Mouse (Mus musculus) myocyte (in vitro differentiated cells): Measurements from ENCODE around the gene Gtse1. TPM values are rescaled to one million over a fixed set of nuclear protein-coding genes. Genes with fewer than 3 reads are reported as not detected.

Experiments used
- H3K27me3 ChIP-seq: one replicate; pipeline ENCODE4 v1.6.1; 2011; ENCODE audit not compliant: control insufficient read depth, insufficient read depth, insufficient read length
- H3K36me3 ChIP-seq: one replicate; pipeline ENCODE4 v1.6.1; 2011; ENCODE audit not compliant: control insufficient read depth, insufficient read depth
- H3K4me2 ChIP-seq: one replicate; pipeline ENCODE4 v1.6.1; 2011; ENCODE audit warnings: low read depth, control low read depth
- H3K4me3 ChIP-seq: one replicate; pipeline ENCODE4 v1.5.1; 2011; ENCODE audit warnings: mild to moderate bottlenecking, control low read depth, moderate library complexity
- H3K79me2 ChIP-seq: one replicate; pipeline ENCODE4 v1.6.1; 2011; ENCODE audit not compliant: control insufficient read depth, insufficient read depth
- H3ac ChIP-seq: one replicate; pipeline ENCODE4 v1.6.1; 2011; ENCODE audit not compliant: control insufficient read depth, insufficient read length
- CEBPB ChIP-seq: IDR thresholded peaks from 2 replicates; pipeline ENCODE4 v1.6.1; 2011; ENCODE audit warnings: mild to moderate bottlenecking, moderate library complexity; ENCODE audit not compliant: poor library complexity, insufficient read depth, severe bottlenecking
- E2F4 ChIP-seq: IDR thresholded peaks from one replicate; pipeline ENCODE4 v1.6.1; 2011; ENCODE audit warnings: mild to moderate bottlenecking, control low read depth, moderate library complexity; ENCODE audit not compliant: insufficient read depth
- MAX ChIP-seq: IDR thresholded peaks from one replicate; pipeline ENCODE4 v1.6.1; 2011; ENCODE audit warnings: low read depth, mild to moderate bottlenecking, control low read depth
- MYOD1 ChIP-seq, 3 experiments: IDR thresholded peaks; one replicate each; pipeline ENCODE4 v1.6.1; 2011; ENCODE audit warnings: control low read depth in 2 of 3, low read depth in 2 of 3, mild to moderate bottlenecking in 2 of 3, moderate library complexity in 1 of 3; ENCODE audit not compliant: insufficient read length in 2 of 3, control insufficient read depth in 1 of 3
- MYOG ChIP-seq, 3 experiments: IDR thresholded peaks; one replicate each; pipeline ENCODE4 v1.6.1; 2011; ENCODE audit warnings: control low read depth in 2 of 3, low read depth in 2 of 3, mild to moderate bottlenecking in 2 of 3; ENCODE audit not compliant: insufficient read length in 2 of 3, control insufficient read depth in 1 of 3, insufficient read depth in 1 of 3
- POLR2A ChIP-seq: IDR thresholded peaks from one replicate; pipeline ENCODE4 v1.6.1; 2011; ENCODE audit warnings: low read depth, mild to moderate bottlenecking, control low read depth, moderate library complexity; ENCODE audit not compliant: insufficient read length
- POLR2AphosphoS2 ChIP-seq: IDR thresholded peaks from one replicate; pipeline ENCODE4 v1.6.1; 2011; ENCODE audit warnings: low read depth, control low read depth; ENCODE audit not compliant: insufficient read length
- REST ChIP-seq: IDR thresholded peaks from one replicate; pipeline ENCODE4 v1.6.1; 2011; ENCODE audit warnings: mild to moderate bottlenecking, control low read depth, moderate library complexity; ENCODE audit not compliant: insufficient read depth, insufficient read length
- SRF ChIP-seq: IDR thresholded peaks from one replicate; pipeline ENCODE4 v1.6.1; 2011; ENCODE audit warnings: low read depth; ENCODE audit not compliant: control insufficient read depth, insufficient read length
- TCF12 ChIP-seq: IDR thresholded peaks from one replicate; pipeline ENCODE4 v1.6.1; 2011; ENCODE audit warnings: mild to moderate bottlenecking, control low read depth; ENCODE audit not compliant: poor library complexity, insufficient read depth, severe bottlenecking
- TCF3 ChIP-seq: IDR thresholded peaks from one replicate; pipeline ENCODE4 v1.6.1; 2011; ENCODE audit warnings: low read depth, control low read depth; ENCODE audit not compliant: insufficient read length
- USF1 ChIP-seq: IDR thresholded peaks from one replicate; pipeline ENCODE4 v1.6.1; 2011; ENCODE audit warnings: low read depth, mild to moderate bottlenecking, control low read depth, moderate library complexity
- polyA plus RNA-seq: library from polyadenylated mRNA; unstranded; fragments of >200 nt; fragmentation: generic; extraction: Trizol; gene quantifications from one replicate; pipeline ENCODE4 v1.2.1, GENCODE M21; 2012; ENCODE audit warnings: missing spikeins

Gtse1 gene
- polyA plus RNA-seq, 1 experiment: 18.0 TPM

- peaks cover 36% of the 10 kb centered on the region for H3K36me3 ChIP-seq
- TF ChIP-seq MYOD1 (IDR thresholded peaks at IDR 0.05; ENCODE audit: control insufficient read depth in 1 of 3, insufficient read length in 2 of 3, low read depth in 2 of 3) (no peak), CEBPB (no peak), POLR2A (no peak), POLR2AphosphoS2 (no peak), USF1 (no peak), SRF (no peak), MYOG (IDR thresholded peaks at IDR 0.05; ENCODE audit: control insufficient read depth in 1 of 3, insufficient read depth in 1 of 3, insufficient read length in 2 of 3, low read depth in 2 of 3) (no peak), TCF3 (no peak), TCF12 (no peak), E2F4 (no peak), MAX (no peak), REST (no peak)
Measured at GRCm38 (mm10) chr15:85897113-85897512, 37.6 kb downstream of the Gtse1 start.

GRCm38 (mm10) chr15:85899396-85899795, 39.9 kb downstream of the Gtse1 start:
- no peak overlapping the region for H3ac ChIP-seq
- no peak overlapping the region for H3K4me3 ChIP-seq
- TF ChIP-seq TCF12 (no peak), SRF (no peak), CEBPB (no peak), MAX (no peak), TCF3 (no peak), REST (no peak), E2F4 (no peak), POLR2AphosphoS2 (no peak)
- no peaks in the 10 kb centered on the region for H3K79me2 ChIP-seq
- H3K36me3 ChIP-seq: peaks cover 20% of the 10 kb centered on the region
- no peak overlapping the region for H3K4me2 ChIP-seq
- H3K27me3 ChIP-seq: no peaks in the 10 kb centered on the region

More at GRCm38 (mm10) chr15:85897113-85897512, 37.6 kb downstream of the Gtse1 start:
- H3K4me2 ChIP-seq: no peak overlapping the region
- H3K4me3 ChIP-seq: no peak overlapping the region
- no peaks in the 10 kb centered on the region for H3K27me3 ChIP-seq
- H3ac ChIP-seq: no peak overlapping the region
- H3K79me2 ChIP-seq: no peaks in the 10 kb centered on the region

- no peak overlapping the region for H3K4me3 ChIP-seq
- no peaks in the 10 kb centered on the region for H3K79me2 ChIP-seq
- no peak overlapping the region for H3K4me2 ChIP-seq
- peaks cover 11% of the 10 kb centered on the region for H3K36me3 ChIP-seq
- TF ChIP-seq CEBPB: no peak
- TF ChIP-seq POLR2AphosphoS2: peak; percentile 55
- H3ac ChIP-seq: no peak overlapping the region
- no peaks in the 10 kb centered on the region for H3K27me3 ChIP-seq
Measured at GRCm38 (mm10) chr15:85900318-85900717, 40.8 kb downstream of the Gtse1 start.

GRCm38 (mm10) chr15:85900801-85901200, 41.3 kb downstream of the Gtse1 start:
- H3K4me2 ChIP-seq: no peak overlapping the region
- H3K79me2 ChIP-seq: no peaks in the 10 kb centered on the region
- TF ChIP-seq TCF3 (no peak), E2F4 (no peak), MYOD1 (IDR thresholded peaks at IDR 0.05; ENCODE audit: control insufficient read depth in 1 of 3, insufficient read length in 2 of 3, low read depth in 2 of 3) (no peak), POLR2A (no peak), CEBPB (no peak), TCF12 (no peak), USF1 (no peak), POLR2AphosphoS2 (no peak), REST (no peak), MYOG (IDR thresholded peaks at IDR 0.05; ENCODE audit: control insufficient read depth in 1 of 3, insufficient read depth in 1 of 3, insufficient read length in 2 of 3, low read depth in 2 of 3) (no peak), MAX (no peak), SRF (no peak)
- no peak overlapping the region for H3K4me3 ChIP-seq
- H3K36me3 ChIP-seq: peaks cover 6% of the 10 kb centered on the region
- H3ac ChIP-seq: no peak overlapping the region
- H3K27me3 ChIP-seq: no peaks in the 10 kb centered on the region

- H3K4me2 ChIP-seq: no peak overlapping the region
- H3K36me3 ChIP-seq: peaks cover 5% of the 10 kb centered on the region
- no peaks in the 10 kb centered on the region for H3K79me2 ChIP-seq
- no peak overlapping the region for H3ac ChIP-seq
- H3K27me3 ChIP-seq: no peaks in the 10 kb centered on the region
- no peak overlapping the region for H3K4me3 ChIP-seq
- TF ChIP-seq TCF3 (no peak), TCF12 (no peak), CEBPB (no peak), USF1 (no peak)
Measured at GRCm38 (mm10) chr15:85902505-85902904, 43.0 kb downstream of the Gtse1 start.

- H3K4me3 ChIP-seq: no peak overlapping the region
- no peak overlapping the region for H3K4me2 ChIP-seq
Measured at GRCm38 (mm10) chr15:85903826-85904225, 44.3 kb downstream of the Gtse1 start.

More at GRCm38 (mm10) chr15:85903826-85904225, 44.3 kb downstream of the Gtse1 start:
- H3K36me3 ChIP-seq: no peaks in the 10 kb centered on the region
- no peak overlapping the region for H3ac ChIP-seq
- no peaks in the 10 kb centered on the region for H3K79me2 ChIP-seq
- H3K27me3 ChIP-seq: no peaks in the 10 kb centered on the region
- TF ChIP-seq TCF3: no peak
- TF ChIP-seq MYOD1 (IDR thresholded peaks at IDR 0.05; ENCODE audit: control insufficient read depth in 1 of 3, insufficient read length in 2 of 3, low read depth in 2 of 3): no peak
- TF ChIP-seq SRF: no peak
- no peak for TF ChIP-seq E2F4
- no peak for TF ChIP-seq MAX
- TF ChIP-seq CEBPB: no peak
- TF ChIP-seq REST: no peak
- no peak for TF ChIP-seq POLR2A
- no peak for TF ChIP-seq USF1
- TF ChIP-seq TCF12: no peak
- no peak for TF ChIP-seq POLR2AphosphoS2
